Mouse (Mus musculus): ENCODE data around the gene Htr6. TPM values are rescaled to one million over a fixed set of nuclear protein-coding genes. Genes with fewer than 3 reads are reported as not detected.

Htr6 gene
- polyA plus RNA-seq, 1 experiment: not detected

GRCm38 (mm10) chr4:139075915-139076314 lies 545 bp upstream of the Htr6 start:
- H3K27ac ChIP-seq (replicated peaks; ENCODE audit: low read depth, low read length): no peak overlapping the region
- no peaks in the 10 kb centered on the region for H3K4me1 ChIP-seq (ENCODE audit: control insufficient read depth, insufficient read depth, insufficient read length, low read length)
- H3K4me3 ChIP-seq (ENCODE audit: insufficient read depth, low read depth, low read length): no peak overlapping the region

GRCm38 (mm10) chr4:139074060-139074459 lies 1.3 kb downstream of the Htr6 start:
- Histone ChIP-seq H3K4me3 (ENCODE audit: insufficient read depth, low read depth, low read length) (peak overlapping the region; percentile 34; the same call in 1 of the 2 replicates), H3K4me1 (ENCODE audit: control insufficient read depth, insufficient read depth, insufficient read length, low read length) (no peaks in the 10 kb centered on the region), H3K27ac (replicated peaks; ENCODE audit: low read depth, low read length) (no peak overlapping the region)

- Histone ChIP-seq H3K4me1 (ENCODE audit: control insufficient read depth, insufficient read depth, insufficient read length, low read length) (no peaks in the 10 kb centered on the region), H3K4me3 (ENCODE audit: insufficient read depth, low read depth, low read length) (no peak overlapping the region), H3K27ac (replicated peaks; ENCODE audit: low read depth, low read length) (no peak overlapping the region)
Measured at GRCm38 (mm10) chr4:139068287-139068686, 7.1 kb downstream of the Htr6 start.

- Histone ChIP-seq H3K4me1 (ENCODE audit: control insufficient read depth, insufficient read depth, insufficient read length, low read length) (no peaks in the 10 kb centered on the region), H3K4me3 (ENCODE audit: insufficient read depth, low read depth, low read length) (no peak overlapping the region), H3K27ac (replicated peaks; ENCODE audit: low read depth, low read length) (no peak overlapping the region)
Measured at GRCm38 (mm10) chr4:139064831-139065230, 10.5 kb downstream of the Htr6 start.

GRCm38 (mm10) chr4:139059569-139059968 lies 15.8 kb downstream of the Htr6 start:
- no peak overlapping the region for H3K27ac ChIP-seq (replicated peaks; ENCODE audit: low read depth, low read length)
- H3K4me3 ChIP-seq (ENCODE audit: insufficient read depth, low read depth, low read length): no peak overlapping the region
- no peaks in the 10 kb centered on the region for H3K4me1 ChIP-seq (ENCODE audit: control insufficient read depth, insufficient read depth, insufficient read length, low read length)

- no peak overlapping the region for H3K27ac ChIP-seq (replicated peaks; ENCODE audit: low read depth, low read length)
Measured at GRCm38 (mm10) chr4:139058029-139058428, 17.3 kb downstream of the Htr6 start.

GRCm38 (mm10) chr4:139057291-139057690 lies 18.1 kb downstream of the Htr6 start:
- H3K4me3 ChIP-seq (ENCODE audit: insufficient read depth, low read depth, low read length): no peak overlapping the region
- no peaks in the 10 kb centered on the region for H3K4me1 ChIP-seq (ENCODE audit: control insufficient read depth, insufficient read depth, insufficient read length, low read length)
- H3K27ac ChIP-seq (replicated peaks; ENCODE audit: low read depth, low read length): no peak overlapping the region

More at GRCm38 (mm10) chr4:139058029-139058428, 17.3 kb downstream of the Htr6 start:
- Histone ChIP-seq H3K4me1 (ENCODE audit: control insufficient read depth, insufficient read depth, insufficient read length, low read length) (no peaks in the 10 kb centered on the region), H3K4me3 (ENCODE audit: insufficient read depth, low read depth, low read length) (no peak overlapping the region)

- Histone ChIP-seq H3K4me1 (ENCODE audit: control insufficient read depth, insufficient read depth, insufficient read length, low read length) (no peaks in the 10 kb centered on the region), H3K4me3 (ENCODE audit: insufficient read depth, low read depth, low read length) (no peak overlapping the region), H3K27ac (replicated peaks; ENCODE audit: low read depth, low read length) (no peak overlapping the region)
Measured at GRCm38 (mm10) chr4:139055744-139056143, 19.6 kb downstream of the Htr6 start.

- Histone ChIP-seq H3K4me3 (ENCODE audit: insufficient read depth, low read depth, low read length) (no peak overlapping the region), H3K4me1 (ENCODE audit: control insufficient read depth, insufficient read depth, insufficient read length, low read length) (no peaks in the 10 kb centered on the region), H3K27ac (replicated peaks; ENCODE audit: low read depth, low read length) (no peak overlapping the region)
Measured at GRCm38 (mm10) chr4:139055336-139055735, 20.0 kb downstream of the Htr6 start.

GRCm38 (mm10) chr4:139054300-139054923 lies 21.0 kb downstream of the Htr6 start:
- Histone ChIP-seq H3K27ac (replicated peaks; ENCODE audit: low read depth, low read length) (no peak overlapping the region), H3K4me3 (ENCODE audit: insufficient read depth, low read depth, low read length) (no peak overlapping the region), H3K4me1 (ENCODE audit: control insufficient read depth, insufficient read depth, insufficient read length, low read length) (no peaks in the 10 kb centered on the region)

GRCm38 (mm10) chr4:139053391-139053790 lies 22.0 kb downstream of the Htr6 start:
- Histone ChIP-seq H3K27ac (replicated peaks; ENCODE audit: low read depth, low read length) (no peak overlapping the region), H3K4me1 (ENCODE audit: control insufficient read depth, insufficient read depth, insufficient read length, low read length) (no peaks in the 10 kb centered on the region), H3K4me3 (ENCODE audit: insufficient read depth, low read depth, low read length) (no peak overlapping the region)

GRCm38 (mm10) chr4:139052796-139053195 lies 22.6 kb downstream of the Htr6 start:
- Histone ChIP-seq H3K4me1 (ENCODE audit: control insufficient read depth, insufficient read depth, insufficient read length, low read length) (no peaks in the 10 kb centered on the region), H3K4me3 (ENCODE audit: insufficient read depth, low read depth, low read length) (no peak overlapping the region), H3K27ac (replicated peaks; ENCODE audit: low read depth, low read length) (no peak overlapping the region)

GRCm38 (mm10) chr4:139048518-139048917 lies 26.9 kb downstream of the Htr6 start:
- Histone ChIP-seq H3K27ac (replicated peaks; ENCODE audit: low read depth, low read length) (no peak overlapping the region), H3K4me1 (ENCODE audit: control insufficient read depth, insufficient read depth, insufficient read length, low read length) (no peaks in the 10 kb centered on the region), H3K4me3 (ENCODE audit: insufficient read depth, low read depth, low read length) (no peak overlapping the region)

- Histone ChIP-seq H3K27ac (replicated peaks; ENCODE audit: low read depth, low read length) (no peak overlapping the region), H3K4me3 (ENCODE audit: insufficient read depth, low read depth, low read length) (no peak overlapping the region), H3K4me1 (ENCODE audit: control insufficient read depth, insufficient read depth, insufficient read length, low read length) (no peaks in the 10 kb centered on the region)
Measured at GRCm38 (mm10) chr4:139046354-139046753, 29.0 kb downstream of the Htr6 start.

- no peak overlapping the region for H3K4me3 ChIP-seq (ENCODE audit: insufficient read depth, low read depth, low read length)
- H3K4me1 ChIP-seq (ENCODE audit: control insufficient read depth, insufficient read depth, insufficient read length, low read length): no peaks in the 10 kb centered on the region
Measured at GRCm38 (mm10) chr4:139044566-139044965, 30.8 kb downstream of the Htr6 start.

GRCm38 (mm10) chr4:139043600-139043999 lies 31.8 kb downstream of the Htr6 start:
- no peak overlapping the region for H3K27ac ChIP-seq (replicated peaks; ENCODE audit: low read depth, low read length)
- H3K4me3 ChIP-seq (ENCODE audit: insufficient read depth, low read depth, low read length): no peak overlapping the region
- no peaks in the 10 kb centered on the region for H3K4me1 ChIP-seq (ENCODE audit: control insufficient read depth, insufficient read depth, insufficient read length, low read length)

More at GRCm38 (mm10) chr4:139044566-139044965, 30.8 kb downstream of the Htr6 start:
- no peak overlapping the region for H3K27ac ChIP-seq (replicated peaks; ENCODE audit: low read depth, low read length)
